Mouse (Mus musculus) ES-CJ7 (cell line): ENCODE measurements around the gene Gpr162.
A peak's percentile ranks its signal among the peaks of the same experiment; 100 is the strongest.
"Not testable (repeated sequence)": the region's sequence is repeated elsewhere in the genome, so short reads cannot be mapped to it uniquely, and the experiment has no call there.

Source experiments
- DNase-seq: peaks from one replicate; pipeline ENCODE4 v3.0.0; 2011; ENCODE audit warnings: low read depth, low spot score

The Gpr162 gene

GRCm38 (mm10) chr6:124863658-124864298 lies at the start of gene Gpr162:
Gpr162 (minus strand) TSS chr6:124863983.
- no peak for DNase-seq

GRCm38 (mm10) chr6:124913214-124913613 lies 49.4 kb upstream of the Gpr162 start:
- no peak for DNase-seq

- no peak for DNase-seq
These were observed 47.9 kb upstream of the Gpr162 start, which contains the start of gene Lag3 for GRCm38 (mm10) chr6:124911533-124912218. Lag3 (minus strand) TSS chr6:124911705.

GRCm38 (mm10) chr6:124910032-124910431 lies 46.2 kb upstream of the Gpr162 start:
- peak; percentile 78 for DNase-seq

- DNase-seq = no peak
These were observed 44.0 kb upstream of the Gpr162 start for GRCm38 (mm10) chr6:124907767-124908166.

GRCm38 (mm10) chr6:124904991-124905860 lies 41.4 kb upstream of the Gpr162 start:
- DNase-seq = peak; percentile 72

GRCm38 (mm10) chr6:124904161-124904981 lies 40.6 kb upstream of the Gpr162 start:
- DNase-seq = peak; percentile 93

GRCm38 (mm10) chr6:124903580-124904151 lies 39.9 kb upstream of the Gpr162 start:
- DNase-seq = peak; percentile 99

- no peak for DNase-seq
These were observed 38.1 kb upstream of the Gpr162 start for GRCm38 (mm10) chr6:124901851-124902250.

- DNase-seq = no peak
These were observed 37.2 kb upstream of the Gpr162 start for GRCm38 (mm10) chr6:124900801-124901480.

GRCm38 (mm10) chr6:124900056-124900800 lies 36.4 kb upstream of the Gpr162 start:
- peak; percentile 63 for DNase-seq

GRCm38 (mm10) chr6:124898359-124898758 lies 34.6 kb upstream of the Gpr162 start:
- DNase-seq = no peak

- DNase-seq = not testable (repeated sequence)
These were observed 30.3 kb upstream of the Gpr162 start for GRCm38 (mm10) chr6:124894113-124894512.

GRCm38 (mm10) chr6:124890997-124891396 lies 27.2 kb upstream of the Gpr162 start:
- no peak for DNase-seq

- DNase-seq = no peak
These were observed 24.9 kb upstream of the Gpr162 start for GRCm38 (mm10) chr6:124888555-124889125.

- DNase-seq = no peak
These were observed 24.2 kb upstream of the Gpr162 start, which contains the start of gene Cd4 for GRCm38 (mm10) chr6:124887986-124888385. Cd4 (minus strand) TSS chr6:124888221.

- DNase-seq = no peak
These were observed 22.2 kb upstream of the Gpr162 start for GRCm38 (mm10) chr6:124885956-124886381.

- DNase-seq = no peak
These were observed 21.1 kb upstream of the Gpr162 start for GRCm38 (mm10) chr6:124884714-124885500.
